Mouse (Mus musculus) ES-E14 (cell line): ENCODE measurements around the gene Ahcyl2. TPM values are rescaled to one million over a fixed set of nuclear protein-coding genes. Genes with fewer than 3 reads are reported as not detected.

Experiments used
- DNase-seq: peaks from one replicate; pipeline ENCODE4 v3.0.0-alpha.2; 2013; ENCODE audit warnings: low read depth, low spot score
- H3K27ac ChIP-seq: 2 replicates; pipeline ENCODE4 v1.5.1; 2012; ENCODE audit warnings: low read depth, mild to moderate bottlenecking, low read length, moderate library complexity, mixed read lengths; ENCODE audit not compliant: poor library complexity, insufficient read depth, severe bottlenecking
- H3K36me3 ChIP-seq: 2 replicates; pipeline ENCODE4 v1.6.1; 2012; ENCODE audit warnings: mild to moderate bottlenecking, low read length, moderate library complexity, mixed read lengths; ENCODE audit not compliant: control insufficient read depth, poor library complexity, insufficient read depth, severe bottlenecking
- H3K4me1 ChIP-seq, 2 experiments: fragments of 150-350 bp in 1 of 2; sonication (generic) in 1 of 2; 2 replicates each; pipeline ENCODE4 v1.6.1; 2012; ENCODE audit warnings: low read length in 2 of 2, mild to moderate bottlenecking in 1 of 2, mixed read lengths in 1 of 2; ENCODE audit not compliant: control insufficient read depth in 2 of 2, insufficient read depth in 2 of 2, poor library complexity in 1 of 2
- H3K4me3 ChIP-seq, 2 experiments: fragments of 150-350 bp in 1 of 2; sonication (generic) in 1 of 2; 2 replicates each; pipeline ENCODE4 v1.5.1; 2012; ENCODE audit warnings: low read length in 2 of 2, low read depth in 1 of 2, mild to moderate bottlenecking in 1 of 2, mixed read lengths in 1 of 2; ENCODE audit not compliant: insufficient read depth in 1 of 2, poor library complexity in 1 of 2, severe bottlenecking in 1 of 2
- H3K9ac ChIP-seq: 2 replicates; pipeline ENCODE4 v1.6.1; 2012; ENCODE audit warnings: low read depth, mild to moderate bottlenecking, low read length, mixed read lengths; ENCODE audit not compliant: poor library complexity, insufficient read depth, severe bottlenecking
- H3K9me3 ChIP-seq: fragments of 150-350 bp; sonication (generic); 2 replicates; pipeline ENCODE4 v1.6.1; 2012; ENCODE audit warnings: low read depth, mild to moderate bottlenecking, low read length; ENCODE audit not compliant: control insufficient read depth, insufficient read depth
- CHD2 ChIP-seq: IDR thresholded peaks from 2 replicates; pipeline ENCODE4 v1.6.1; 2014; ENCODE audit warnings: mild to moderate bottlenecking, low read depth, low read length, inconsistent platforms
- HCFC1 ChIP-seq: IDR thresholded peaks from 2 replicates; pipeline ENCODE4 v1.6.1; 2012; ENCODE audit warnings: low read length, inconsistent platforms, borderline replicate concordance; ENCODE audit not compliant: insufficient read depth
- MAFK ChIP-seq: IDR thresholded peaks from 2 replicates; pipeline ENCODE4 v1.6.1; 2014; ENCODE audit warnings: mild to moderate bottlenecking, low read depth, low read length, inconsistent platforms; ENCODE audit not compliant: insufficient read depth
- ZC3H11A ChIP-seq: IDR thresholded peaks from 2 replicates; pipeline ENCODE4 v1.6.1; 2012; ENCODE audit warnings: low read depth, mild to moderate bottlenecking, inconsistent platforms, low read length, borderline replicate concordance
- ZNF384 ChIP-seq: IDR thresholded peaks from 2 replicates; pipeline ENCODE4 v1.6.1; 2012; ENCODE audit warnings: low read depth, low read length, inconsistent platforms
- in situ Hi-C, 2 experiments: fragments of 600-800 bp; cut with MboI; formaldehyde crosslinking; loops; one replicate each; pipeline ENCODE4 v1.15.1; 2025; ENCODE audit warnings: low sequenced_read_pairs in 2 of 2, inconsistent platforms in 1 of 2; ENCODE audit not compliant: unreplicated experiment in 2 of 2
- total RNA-seq: library from RNA; depleted of rRNA; stranded (reverse); fragments of 300-350 nt; gene quantifications from 2 replicates; pipeline ENCODE4 v1.2.3, GENCODE M21; 2012

The Ahcyl2 gene
- total RNA-seq, 1 experiment = 17.5 TPM

GRCm38 (mm10) chr6:29903343-29903914 is 135.6 kb downstream of the Ahcyl2 start:
- no peak overlapping the region for H3K9ac ChIP-seq
- DNase-seq = no peak
- H3K9me3 ChIP-seq = no peaks in the 10 kb centered on the region
- H3K27ac ChIP-seq = no peak overlapping the region
- H3K4me3 ChIP-seq = no peak overlapping the region
- in situ Hi-C loops = no loop called here
- no peak for TF ChIP-seq CHD2
- no peak for TF ChIP-seq MAFK
- no peak for TF ChIP-seq ZC3H11A
- no peak for TF ChIP-seq HCFC1
- TF ChIP-seq ZNF384 = no peak
- peaks cover 2% of the 10 kb centered on the region; the same call in 1 of the 2 replicates for H3K36me3 ChIP-seq
- no peaks in the 10 kb centered on the region; a peak in 1 of 4 replicates for H3K4me1 ChIP-seq

DNA sequence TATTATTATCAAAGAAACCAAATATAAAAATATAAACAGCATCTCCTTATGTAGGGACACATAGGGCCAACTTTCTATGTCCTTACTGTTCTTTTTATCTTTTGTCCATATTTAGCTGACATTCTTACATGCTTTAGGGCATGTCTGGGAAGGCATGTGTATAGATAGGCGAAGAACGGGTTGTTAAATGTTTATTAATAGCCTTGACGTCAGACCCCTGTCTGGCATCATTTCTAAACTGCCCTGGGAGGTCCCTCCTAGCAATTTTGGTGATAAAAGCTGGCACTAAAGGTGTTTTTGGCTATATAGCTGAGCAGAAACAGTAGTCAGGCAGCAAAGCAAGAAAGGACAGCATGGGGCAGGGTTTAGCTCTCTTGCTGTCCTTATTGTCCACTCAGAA is 136.5 kb downstream of the Ahcyl2 start:
- in situ Hi-C loops = no loop called here

GRCm38 (mm10) chr6:29910631-29911030 is 142.8 kb downstream of the Ahcyl2 start:
- no peak for TF ChIP-seq CHD2
- no peak for TF ChIP-seq HCFC1
- TF ChIP-seq MAFK = no peak
- H3K9me3 ChIP-seq = no peaks in the 10 kb centered on the region
- H3K4me1 ChIP-seq = no peaks in the 10 kb centered on the region
- H3K36me3 ChIP-seq = 0 out of 2 replicates have a peak, but pooled peaks cover 2% of the 10 kb centered on the region
- no peak overlapping the region for H3K4me3 ChIP-seq
- no peak overlapping the region for H3K27ac ChIP-seq
- H3K9ac ChIP-seq = no peak overlapping the region
- no peak for DNase-seq
- in situ Hi-C loops = no loop called here

More for the DNA sequence above, 136.5 kb downstream of the Ahcyl2 start:
- no peak overlapping the region for H3K27ac ChIP-seq
- TF ChIP-seq CHD2 = no peak
- TF ChIP-seq MAFK = no peak
- TF ChIP-seq ZNF384 = no peak
- TF ChIP-seq HCFC1 = no peak
- no peak for TF ChIP-seq ZC3H11A
- H3K36me3 ChIP-seq = peaks cover 2% of the 10 kb centered on the region; the same call in 1 of the 2 replicates
- no peak overlapping the region for H3K9ac ChIP-seq
- DNase-seq = no peak
- no peaks in the 10 kb centered on the region; a peak in 1 of 4 replicates for H3K4me1 ChIP-seq
- H3K9me3 ChIP-seq = no peaks in the 10 kb centered on the region
- no peak overlapping the region for H3K4me3 ChIP-seq

- H3K4me3 ChIP-seq = no peak overlapping the region
- no peak overlapping the region for H3K9ac ChIP-seq
- TF ChIP-seq ZC3H11A = no peak
- no peak for TF ChIP-seq ZNF384
- TF ChIP-seq MAFK = no peak
- no peak for TF ChIP-seq HCFC1
- no peak for TF ChIP-seq CHD2
- no peaks in the 10 kb centered on the region for H3K9me3 ChIP-seq
- H3K27ac ChIP-seq = no peak overlapping the region
- H3K4me1 ChIP-seq = no peaks in the 10 kb centered on the region; a peak in 1 of 4 replicates
- no peaks in the 10 kb centered on the region for H3K36me3 ChIP-seq
- in situ Hi-C loops = no loop called here
- DNase-seq = no peak
Observed at GRCm38 (mm10) chr6:29913673-29914072, 145.9 kb downstream of the Ahcyl2 start.

DNA sequence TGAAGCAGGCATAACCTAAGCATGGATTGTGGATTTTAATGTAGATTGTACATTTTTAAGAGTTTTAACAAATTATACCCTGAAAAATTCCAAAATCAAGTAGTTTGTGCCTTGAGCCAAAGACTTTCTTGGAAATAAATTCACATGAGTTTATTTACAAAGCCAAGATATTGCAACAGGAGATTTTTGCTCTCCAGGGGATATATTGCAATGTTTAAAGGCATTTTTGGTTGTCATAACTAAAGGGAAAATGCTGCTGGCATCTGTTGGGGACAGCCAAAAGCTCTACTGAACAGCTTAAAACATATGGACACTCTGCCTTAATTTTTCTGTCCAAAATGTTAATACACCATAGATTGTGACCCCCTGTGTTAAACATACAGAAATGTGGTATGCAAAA is 146.3 kb downstream of the Ahcyl2 start:
- in situ Hi-C loops = no loop called here
- TF ChIP-seq CHD2 = no peak
- TF ChIP-seq HCFC1 = no peak
- no peak for TF ChIP-seq ZNF384
- no peak for TF ChIP-seq MAFK
- no peak for TF ChIP-seq ZC3H11A
- no peak overlapping the region for H3K27ac ChIP-seq

More for the DNA sequence above, 146.3 kb downstream of the Ahcyl2 start:
- Histone ChIP-seq H3K9me3 (no peaks in the 10 kb centered on the region), H3K36me3 (no peaks in the 10 kb centered on the region), H3K4me3 (no peak overlapping the region), H3K9ac (no peak overlapping the region), H3K4me1 (no peaks in the 10 kb centered on the region; a peak in 1 of 4 replicates)
- no peak for DNase-seq
